Mouse (Mus musculus) splenic B cell, adult 2 months (primary cell): ENCODE measurements at regions not wholly inside any gene's neighbourhood (a gene's known extent, or its start where the extent isn't known, plus 50 kb on each side); places are given as distances from the start of the nearest gene placed in this dataset.

Experiments used
- DNase-seq: peaks from one replicate; pipeline ENCODE4 v3.0.0-alpha.2; 2011; ENCODE audit warnings: low read depth, low spot score
- H3K27me3 ChIP-seq: 2 replicates; pipeline ENCODE4 v1.6.1; 2012; ENCODE audit warnings: mild to moderate bottlenecking, low read length, moderate library complexity, mixed read lengths; ENCODE audit not compliant: control insufficient read depth, poor library complexity, insufficient read depth, severe bottlenecking
- H3K36me3 ChIP-seq: 2 replicates; pipeline ENCODE4 v1.6.1; 2012; ENCODE audit warnings: mild to moderate bottlenecking, low read length, moderate library complexity, mixed read lengths; ENCODE audit not compliant: control insufficient read depth, poor library complexity, insufficient read depth, severe bottlenecking

DNA sequence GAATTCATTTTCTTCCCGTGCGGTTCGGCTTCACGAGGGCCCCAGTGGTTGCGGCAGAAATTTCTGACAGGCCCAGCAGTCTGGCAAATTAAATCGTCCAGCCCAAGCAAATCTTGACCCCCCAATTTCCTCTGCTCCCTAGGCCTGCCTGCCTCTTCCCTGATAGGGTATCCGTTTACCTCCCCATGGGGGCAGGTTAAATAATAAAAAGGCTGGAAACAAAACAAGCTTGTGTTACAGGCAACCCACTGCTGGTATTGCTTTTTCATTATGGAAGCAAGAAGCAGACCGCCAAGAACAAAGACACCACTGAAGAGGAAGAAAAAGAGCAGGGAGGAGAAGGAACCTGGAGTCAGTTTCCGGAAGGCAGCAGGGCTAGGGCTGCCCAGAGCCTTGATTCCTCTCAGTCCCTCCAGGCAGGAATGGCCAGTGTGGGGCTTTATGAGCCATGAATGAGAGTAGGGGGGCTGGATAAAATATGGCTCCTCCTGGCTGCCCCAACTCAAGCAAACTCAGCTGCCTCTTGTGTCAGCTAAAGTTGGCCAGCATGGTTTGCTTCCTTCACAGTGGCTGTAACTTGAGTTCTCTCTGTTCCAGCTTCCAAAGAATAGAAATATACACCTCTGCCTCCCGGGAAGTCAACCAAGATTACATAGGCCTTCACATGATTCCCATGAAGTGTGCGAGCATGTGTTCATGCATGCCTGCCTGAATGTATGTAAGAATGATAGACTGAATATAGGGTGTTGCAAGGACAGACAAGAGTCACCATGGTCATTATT is 474.5 kb upstream of the Cdh4 start:
- Histone ChIP-seq H3K27me3 (no peaks in the 10 kb centered on the region), H3K36me3 (no peaks in the 10 kb centered on the region)
- DNase-seq, result no peak

DNA sequence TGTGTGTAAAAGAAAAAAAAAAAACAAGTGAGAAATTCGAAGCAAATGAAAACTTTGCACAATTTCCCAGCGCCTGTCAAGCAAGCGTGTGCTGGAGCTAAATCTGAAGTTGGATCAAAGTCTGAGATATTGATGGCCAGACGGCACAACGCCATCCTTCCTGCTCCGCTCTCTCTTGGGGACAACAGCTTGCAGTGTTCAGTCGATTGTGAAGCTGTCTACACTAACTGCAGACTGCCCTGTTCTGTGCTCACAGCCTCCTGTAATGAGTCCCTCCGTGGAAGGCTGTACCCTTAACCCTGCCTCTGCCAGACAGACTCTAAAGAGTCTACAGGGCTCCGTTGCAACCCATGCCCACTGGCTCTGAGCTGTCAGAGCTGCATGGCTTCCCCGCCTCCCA is 472.5 kb upstream of the Cdh4 start:
- Histone ChIP-seq H3K27me3 (no peaks in the 10 kb centered on the region), H3K36me3 (no peaks in the 10 kb centered on the region)
- no peak for DNase-seq

DNA sequence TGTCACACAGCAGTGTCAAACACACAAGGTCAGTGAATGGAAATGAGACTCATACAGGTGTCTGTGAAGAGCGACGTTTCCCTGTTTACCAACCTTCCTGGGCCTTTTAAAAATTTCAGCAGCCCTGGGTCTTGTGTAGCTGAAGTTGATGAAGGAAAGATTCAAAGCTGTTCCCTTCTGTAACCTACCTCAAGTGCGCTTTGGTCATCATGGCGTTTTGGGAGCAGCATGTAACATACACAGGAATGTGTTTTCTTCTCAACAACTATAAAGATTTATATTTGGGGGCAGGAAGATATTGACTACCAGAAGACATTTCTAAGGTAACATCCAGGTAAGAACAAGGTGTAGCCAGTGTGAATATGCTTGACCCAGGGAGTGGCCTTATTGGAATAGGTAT is 466.9 kb upstream of the Cdh4 start:
- Histone ChIP-seq H3K36me3 (no peaks in the 10 kb centered on the region), H3K27me3 (no peaks in the 10 kb centered on the region)
- DNase-seq, result no peak

GRCm38 (mm10) chr2:178976046-178976445 is 466.2 kb upstream of the Cdh4 start:
- Histone ChIP-seq H3K27me3 (no peaks in the 10 kb centered on the region), H3K36me3 (no peaks in the 10 kb centered on the region)
- DNase-seq, result no peak

DNA sequence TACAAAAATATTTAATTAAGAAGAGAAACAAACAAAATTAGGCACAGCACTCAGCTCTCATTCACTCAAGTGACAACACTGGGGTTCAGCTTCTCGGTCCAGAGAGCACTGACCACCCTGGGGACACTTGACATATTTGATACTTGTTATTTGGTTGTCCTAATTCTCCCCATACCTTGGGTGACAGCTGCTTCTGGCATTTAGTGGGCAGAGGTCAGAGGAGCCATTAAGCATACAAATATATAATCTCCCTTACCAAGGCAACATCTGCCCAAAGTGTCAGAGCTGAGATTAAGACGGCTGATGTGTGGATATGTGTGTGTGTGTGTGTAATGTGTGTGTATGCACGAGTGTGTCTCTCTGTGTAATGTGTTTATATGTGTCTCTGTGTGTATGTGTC is 465.7 kb upstream of the Cdh4 start:
- no peak for DNase-seq
- H3K27me3 ChIP-seq, result no peaks in the 10 kb centered on the region
- no peaks in the 10 kb centered on the region for H3K36me3 ChIP-seq

DNA sequence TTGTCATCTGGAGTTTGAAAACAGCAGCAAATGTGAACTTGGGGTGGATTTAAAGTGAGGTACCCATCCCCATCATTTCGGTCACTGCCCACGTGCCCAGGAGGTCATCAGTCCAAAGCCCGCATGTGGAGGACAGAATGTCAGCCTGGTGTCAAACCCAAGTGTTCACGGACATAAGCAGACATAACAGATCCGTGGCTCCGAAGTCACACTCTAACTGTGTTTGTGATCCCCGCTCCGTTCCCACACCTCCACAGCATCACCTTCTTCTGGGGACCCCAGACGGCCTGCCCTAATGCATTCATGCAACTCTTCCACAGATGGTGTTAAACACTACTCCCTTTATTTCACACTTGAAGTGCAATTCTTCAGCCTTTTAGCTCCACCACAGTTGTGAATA is 462.8 kb upstream of the Cdh4 start:
- no peaks in the 10 kb centered on the region for H3K36me3 ChIP-seq
- no peaks in the 10 kb centered on the region for H3K27me3 ChIP-seq
- no peak for DNase-seq

GRCm38 (mm10) chr2:178981736-178982502 is 460.3 kb upstream of the Cdh4 start:
- DNase-seq, result no peak
- Histone ChIP-seq H3K27me3 (no peaks in the 10 kb centered on the region), H3K36me3 (no peaks in the 10 kb centered on the region)

GRCm38 (mm10) chr2:178983801-178984200 is 458.4 kb upstream of the Cdh4 start:
- Histone ChIP-seq H3K36me3 (no peaks in the 10 kb centered on the region), H3K27me3 (no peaks in the 10 kb centered on the region)
- DNase-seq, result no peak

DNA sequence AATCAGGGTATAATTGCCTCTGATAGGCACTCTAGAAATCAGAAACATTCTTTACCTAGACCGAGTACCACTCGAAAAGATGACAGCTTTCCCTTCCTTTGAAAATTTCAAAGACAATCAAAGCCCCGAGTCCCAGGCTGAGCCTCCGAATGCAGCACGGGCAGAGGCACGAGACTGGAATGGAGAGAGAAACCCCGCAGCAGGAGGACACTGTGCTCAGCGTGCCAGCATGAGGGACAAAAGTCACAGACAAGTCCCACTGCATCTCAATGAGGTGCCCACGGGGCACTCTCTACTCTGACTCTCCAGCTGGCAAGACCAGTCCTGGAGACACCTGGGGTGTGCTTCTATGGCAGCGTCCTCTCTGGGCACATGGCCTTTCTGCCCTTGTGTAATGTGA is 454.3 kb upstream of the Cdh4 start:
- no peaks in the 10 kb centered on the region for H3K36me3 ChIP-seq
- DNase-seq, result no peak
- no peaks in the 10 kb centered on the region for H3K27me3 ChIP-seq

- no peak for DNase-seq
- Histone ChIP-seq H3K36me3 (no peaks in the 10 kb centered on the region), H3K27me3 (no peaks in the 10 kb centered on the region)
Observed at GRCm38 (mm10) chr2:178989291-178989690, 452.9 kb upstream of the Cdh4 start.

GRCm38 (mm10) chr2:178989784-178990183 is 452.4 kb upstream of the Cdh4 start:
- DNase-seq, result no peak
- Histone ChIP-seq H3K36me3 (no peaks in the 10 kb centered on the region), H3K27me3 (no peaks in the 10 kb centered on the region)

DNA sequence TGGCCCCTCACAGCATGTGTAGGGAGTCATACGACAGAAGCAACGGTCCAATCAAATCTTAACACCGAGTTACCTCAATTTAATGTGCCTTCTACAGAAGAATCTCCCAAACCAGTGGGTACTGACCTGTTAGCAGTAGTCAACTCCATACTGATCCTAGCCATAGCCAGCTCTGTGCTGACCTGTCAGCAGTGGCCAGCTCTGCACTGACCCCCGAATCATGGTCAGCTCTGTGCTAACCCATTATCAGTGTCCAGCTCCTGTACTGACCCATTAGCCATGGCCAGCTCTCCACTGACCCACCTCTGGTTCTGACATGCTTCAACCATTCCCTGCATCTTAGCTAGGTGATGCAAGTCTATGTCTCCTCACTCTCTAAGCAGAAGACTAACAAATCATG is 451.3 kb upstream of the Cdh4 start:
- H3K27me3 ChIP-seq, result no peaks in the 10 kb centered on the region
- no peaks in the 10 kb centered on the region for H3K36me3 ChIP-seq
- DNase-seq, result no peak

- no peak for DNase-seq
- H3K36me3 ChIP-seq, result no peaks in the 10 kb centered on the region
- H3K27me3 ChIP-seq, result no peaks in the 10 kb centered on the region
Observed at GRCm38 (mm10) chr2:178992334-178993116, 449.7 kb upstream of the Cdh4 start.

DNA sequence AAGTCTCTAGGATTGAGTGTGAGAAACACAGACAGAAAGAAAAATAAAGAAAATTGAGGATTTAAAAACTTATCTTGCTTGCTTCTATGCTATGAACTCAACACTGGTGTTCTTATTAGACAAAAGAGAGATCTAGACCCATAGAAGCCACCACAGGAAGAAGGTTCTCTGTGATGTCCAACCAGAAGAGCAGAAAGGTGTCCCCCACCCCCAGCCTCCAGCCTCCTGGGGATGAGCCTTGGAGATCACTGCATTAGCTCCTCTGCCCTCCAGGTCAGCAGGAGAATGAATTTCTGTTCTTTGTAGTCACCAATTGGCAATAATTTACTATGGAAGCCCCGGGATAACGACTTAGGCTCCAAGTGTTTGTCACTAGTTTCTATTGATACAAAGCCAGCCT is 444.3 kb upstream of the Cdh4 start:
- DNase-seq, result no peak
- Histone ChIP-seq H3K36me3 (no peaks in the 10 kb centered on the region), H3K27me3 (no peaks in the 10 kb centered on the region)
